Mouse (Mus musculus): ENCODE measurements around the gene Spata5. TPM values are rescaled to one million over a fixed set of nuclear protein-coding genes. Genes with fewer than 3 reads are reported as not detected.

Spata5 gene
- polyA plus RNA-seq, 1 experiment from 2014 or later: 17.8 TPM

Other genes with a start within 250 kb of the Spata5 start
- gene Il21, start 187.3 kb upstream of the Spata5 start, polyA plus RNA-seq (2015; fragmentation: Nextera tagmentation; extraction: Ambion mirVana): not detected in 2 replicates
- gene Bbs12, start 107.3 kb upstream of the Spata5 start, polyA plus RNA-seq (2015; fragmentation: Nextera tagmentation; extraction: Ambion mirVana): 2.6 and 3.2 TPM in 2 replicates
- gene Cetn4, start 107.2 kb upstream of the Spata5 start, polyA plus RNA-seq (2015; fragmentation: Nextera tagmentation; extraction: Ambion mirVana): 0.84 and 1.7 TPM in 2 replicates
- 0.12 and 0.14 TPM in 2 replicates for gene Fgf2, start 71.5 kb upstream of the Spata5 start, polyA plus RNA-seq (2015; fragmentation: Nextera tagmentation; extraction: Ambion mirVana)
- 4.9 and 5.1 TPM in 2 replicates for gene Nudt6, start 315 bp downstream of the Spata5 start, polyA plus RNA-seq (2015; fragmentation: Nextera tagmentation; extraction: Ambion mirVana)
- gene Spry1, start 220.1 kb downstream of the Spata5 start, polyA plus RNA-seq (2015; fragmentation: Nextera tagmentation; extraction: Ambion mirVana): 3.0 and 3.9 TPM in 2 replicates